29 mouse cellular contexts compared by ENCODE assay signal in the genomic region with DNA sequence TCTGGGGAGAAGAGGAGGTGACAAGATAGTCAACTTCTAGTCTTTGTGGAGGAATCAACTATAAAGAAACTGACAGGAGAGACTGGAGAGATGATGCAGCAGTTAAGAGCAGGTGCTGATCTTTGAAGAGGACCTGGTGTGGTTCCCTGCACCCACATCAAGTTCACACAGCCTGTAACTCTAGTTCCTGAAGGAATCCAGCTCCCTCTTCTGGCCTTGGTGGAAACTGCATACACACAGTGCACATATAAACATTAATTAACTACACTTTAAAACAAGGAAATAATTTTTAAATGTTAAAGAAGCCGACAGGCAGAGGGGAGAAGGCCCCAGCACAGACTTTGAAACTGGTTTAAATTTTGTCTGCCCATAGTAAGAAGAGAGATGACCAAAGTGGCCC. TPM values are rescaled to one million over a fixed set of nuclear protein-coding genes. Genes with fewer than 3 reads are reported as not detected.
A peak's percentile ranks its signal among the peaks of the same experiment; 100 is the strongest.
DNase-seq lines count a peak whose midpoint lies in the region; ATAC-seq and TF ChIP-seq lines count a peak whose summit lies in the region.
"Had no signal": no experiment of that assay in that cellular context is flagged by ENCODE, and none has a peak within 500 bp of the region (broad histone marks: within the 10 kb centered on the region; RNA-seq: fewer than 3 reads in every experiment).

No protein-coding gene starts in this region.

- no peak overlapping the region for H3K4me3 ChIP-seq in gastrocnemius, adult 2 months
- no peak overlapping the region for H3K4me3 ChIP-seq in liver, adult 2 months (ENCODE audit: insufficient read depth, low read depth, low read length)
- H3K4me3 ChIP-seq in liver, embryonic 11.5 days (ENCODE audit: low read depth, low read length), result no peak overlapping the region
- no peak overlapping the region for H3K4me3 ChIP-seq in small intestine, adult 2 months (ENCODE audit: low read depth, low read length)
- H3K4me3 ChIP-seq: embryonic facial prominence, embryonic 13.5 days; erythroblast, embryonic 14.5 days; forebrain, embryonic 12.5 days; heart, embryonic 10.5 days; megakaryocyte, embryonic 14.5 days; midbrain, embryonic 13.5 days; neural tube, embryonic 12.5 days; stomach, embryonic 15.5 days had no signal

- peaks cover 44% of the 10 kb centered on the region for H3K79me2 ChIP-seq in liver, adult 2 months (ENCODE audit: control insufficient read depth, insufficient read depth, low read length)

- H3K27ac ChIP-seq in gastrocnemius, adult 2 months, result no peak overlapping the region
- H3K27ac ChIP-seq in liver, adult 2 months (replicated peaks; ENCODE audit: insufficient read depth, low read depth, low read length), result no peak overlapping the region
- H3K27ac ChIP-seq in liver, embryonic 11.5 days (ENCODE audit: low read depth, low read length), result no peak overlapping the region
- H3K27ac ChIP-seq in small intestine, adult 2 months (ENCODE audit: insufficient read depth, low read depth, low read length), result no peak overlapping the region
- H3K27ac ChIP-seq: embryonic facial prominence, embryonic 13.5 days; forebrain, embryonic 12.5 days; heart, embryonic 10.5 days; midbrain, embryonic 13.5 days; neural tube, embryonic 12.5 days; stomach, embryonic 15.5 days had no signal

- no peaks in the 10 kb centered on the region for H3K9me3 ChIP-seq in liver, embryonic 11.5 days (ENCODE audit: control insufficient read depth, low read length)
- H3K9me3 ChIP-seq: embryonic facial prominence, embryonic 13.5 days; forebrain, embryonic 12.5 days; G1E; heart, embryonic 10.5 days; midbrain, embryonic 13.5 days; neural tube, embryonic 12.5 days; stomach, embryonic 15.5 days had no signal

- TF ChIP-seq POLR2A in liver, adult 2 months (IDR thresholded peaks at IDR 0.05; ENCODE audit: extremely low read depth, insufficient read depth, low read length), result no peak
- no peak for TF ChIP-seq POLR2A in small intestine, adult 2 months (IDR thresholded peaks at IDR 0.05; ENCODE audit: low read depth, low read length)

- no peak overlapping the region for H3K4me2 ChIP-seq in liver, embryonic 11.5 days
- H3K4me2 ChIP-seq: embryonic facial prominence, embryonic 13.5 days; forebrain, embryonic 12.5 days; midbrain, embryonic 13.5 days; neural tube, embryonic 12.5 days; stomach, embryonic 15.5 days had no signal

- no peaks in the 10 kb centered on the region for H3K36me3 ChIP-seq in liver, adult 2 months (ENCODE audit: control insufficient read depth, insufficient read depth, low read length)
- H3K36me3 ChIP-seq in liver, embryonic 11.5 days (ENCODE audit: control insufficient read depth, insufficient read depth, low read length), result no peaks in the 10 kb centered on the region; the same call in 1 of the 2 replicates
- peaks cover 5% of the 10 kb centered on the region; the same call in 1 of the 2 replicates for H3K36me3 ChIP-seq in small intestine, adult 2 months (ENCODE audit: control insufficient read depth, insufficient read depth, low read length)
- H3K36me3 ChIP-seq: G1E; stomach, embryonic 15.5 days had no signal

- H3K27me3 ChIP-seq in liver, adult 2 months (ENCODE audit: control insufficient read depth, insufficient read depth, low read length), result no peaks in the 10 kb centered on the region
- H3K27me3 ChIP-seq in liver, embryonic 11.5 days (replicated peaks; ENCODE audit: control insufficient read depth, insufficient read depth, low read length), result no peaks in the 10 kb centered on the region
- H3K27me3 ChIP-seq in small intestine, adult 2 months (ENCODE audit: control insufficient read depth, insufficient read depth, low read length), result no peaks in the 10 kb centered on the region
- H3K27me3 ChIP-seq: embryonic facial prominence, embryonic 13.5 days; forebrain, embryonic 12.5 days; midbrain, embryonic 13.5 days; neural tube, embryonic 12.5 days; stomach, embryonic 15.5 days had no signal

- no peak overlapping the region for H3K9ac ChIP-seq in liver, adult 2 months (ENCODE audit: low read depth, low read length)
- no peak overlapping the region for H3K9ac ChIP-seq in liver, embryonic 11.5 days (ENCODE audit: low read depth, low read length)
- H3K9ac ChIP-seq: embryonic facial prominence, embryonic 13.5 days; forebrain, embryonic 12.5 days; midbrain, embryonic 13.5 days; neural tube, embryonic 12.5 days; stomach, embryonic 15.5 days had no signal

- no peak for DNase-seq in gastrocnemius, adult 2 months
- DNase-seq in gastrocnemius, adult 8-10 months (ENCODE audit: low spot score in 2 of 2), result no peak
- DNase-seq in liver, adult 2 months (ENCODE audit: extremely low read depth, low read depth, low spot score), result no peak
- no peak for DNase-seq in liver, embryonic 11.5 days (ENCODE audit: low spot score)
- peak; percentile 31 for DNase-seq in ES-CJ7 (ENCODE audit: low read depth, low spot score)
- DNase-seq in left cerebral cortex, postnatal 4 days, result no peak
- DNase-seq in heart, adult 9 months (ENCODE audit: low spot score in 2 of 2), result no peak
- DNase-seq: adrenal gland, postnatal 14 days; cerebellum, adult 8-10 months; cerebellum, postnatal 36 days; embryo, embryonic 11 days; heart, postnatal 14 days; kidney, adult 2 months; kidney, postnatal 14 days; layer of hippocampus, postnatal 36 days; lung, postnatal 36 days; right cerebral cortex, postnatal 25 days; thymus, adult 18-20 months; thymus, postnatal 36 days had no signal

- 100% methylated on average over 1 of the region's 1 CpGs for WGBS in liver, adult 2 months
- 89% methylated on average over 1 of the region's 1 CpGs for WGBS in liver, embryonic 11.5 days
- WGBS in small intestine, adult 2 months, result 88% methylated on average over 1 of the region's 1 CpGs

- no peak for ATAC-seq in liver, embryonic 11.5 days (replicated peaks; ENCODE audit: low FRiP score)
- ATAC-seq: midbrain, embryonic 13.5 days had no signal

- TF ChIP-seq CTCF in gastrocnemius, adult 2 months (IDR thresholded peaks at IDR 0.05), result peak; percentile 18; the same call in 1 of the 2 replicates
- 0 out of 2 replicates have a peak, but pooled peaks have one; percentile 1 for TF ChIP-seq CTCF in liver, adult 2 months (IDR thresholded peaks at IDR 0.05; ENCODE audit: low read depth, low read length)
- TF ChIP-seq CTCF in small intestine, adult 2 months (IDR thresholded peaks at IDR 0.05; ENCODE audit: extremely low read depth, insufficient read length, insufficient replicate concordance, low read depth, low read length), result peak; percentile 8; the same call in 1 of the 2 replicates

- peaks cover 17% of the 10 kb centered on the region for H3K4me1 ChIP-seq in liver, adult 2 months (ENCODE audit: control insufficient read depth, insufficient read depth, low read length)
- H3K4me1 ChIP-seq in liver, embryonic 11.5 days (replicated peaks; ENCODE audit: control insufficient read depth, insufficient read depth, low read length), result peaks cover 29% of the 10 kb centered on the region
- H3K4me1 ChIP-seq in small intestine, adult 2 months (ENCODE audit: control insufficient read depth, insufficient read depth, insufficient read length, low read length), result peaks cover 27% of the 10 kb centered on the region

- intact Hi-C loops in gastrocnemius, adult 2 months (cut with DNase I), result no loop called here
- intact Hi-C loops in left cerebral cortex, postnatal 4 days (cut with DNase I), result no loop called here

RNA-seq across cellular contexts. Expression of gene Vav2, which starts 39.6 kb away (rescaled TPM):
- total RNA-seq in gastrocnemius, adult 2 months (2021), result 1 to 10 TPM; 2.0 to 4.3 TPM
- total RNA-seq in gastrocnemius, adult 8-10 months (2022), result 1 to 10 TPM; 2.0 to 2.2 (median 2.0) TPM
- 17.6 and 22.1 TPM in 2 replicates for total RNA-seq in liver, adult 2 months (2014; rRNA removed)
- polyA plus RNA-seq in liver, adult 2 months (2012; rRNA removed), result 25.1 and 26.0 TPM in 2 replicates
- polyA plus RNA-seq in liver, embryonic 11.5 days (2014; fragmentation: Nextera tagmentation; extraction: Ambion mirVana), result 6.0 and 6.6 TPM in 2 replicates
- 21.8 and 59.5 TPM in 2 replicates for polyA plus RNA-seq in small intestine, adult 2 months (2012; rRNA removed)
- 10 to 100 TPM; 59.2 to 60.4 TPM for total RNA-seq in left cerebral cortex, postnatal 4 days (2021)

RNA-seq across cellular contexts. Expression of gene Brd3os, which starts 54.9 kb away (rescaled TPM):
- total RNA-seq in gastrocnemius, adult 2 months (2021), result 1 to 10 TPM in 1 of 2 experiments, under 1 TPM in 1; 0.61 to 1.0 TPM
- total RNA-seq in gastrocnemius, adult 8-10 months (2022), result 1 to 10 TPM in 1 of 4 experiments, under 1 TPM in 3; 0.70 to 1.2 (median 0.82) TPM
- total RNA-seq in liver, adult 2 months (2014; rRNA removed), result 0.09 and 0.40 TPM in 2 replicates
- 0.61 and 0.82 TPM in 2 replicates for polyA plus RNA-seq in liver, adult 2 months (2012; rRNA removed)
- polyA plus RNA-seq in liver, embryonic 11.5 days (2014; fragmentation: Nextera tagmentation; extraction: Ambion mirVana), result 2.2 and 2.8 TPM in 2 replicates
- 0.81 and 1.4 TPM in 2 replicates for polyA plus RNA-seq in small intestine, adult 2 months (2012; rRNA removed)
- total RNA-seq in left cerebral cortex, postnatal 4 days (2021), result 10 to 100 TPM; 23.6 to 27.2 TPM
- polyA plus RNA-seq: erythroblast, embryonic 14.5 days had no signal

Comparison
In these comparisons a context has a peak if more than half of its experiments do, and no peak if none do; other contexts are left out.
1. RNA of gene Brd3os, which starts 54.9 kb away (total RNA-seq): 23.6 to 27.2 TPM in left cerebral cortex, postnatal 4 days; 0.61 to 1.0 TPM in gastrocnemius, adult 2 months, 0.70 to 1.2 TPM in gastrocnemius, adult 8-10 months and 0.09 to 0.40 TPM in liver, adult 2 months; every median in the first group is over 10 times any median in the second.
2. Peak in every context shown above with its lines, with median percentiles within 50 percentile points of each other: CTCF ChIP-seq.